Mouse (Mus musculus) lung, embryonic 15.5 days (tissue): ENCODE measurements around the gene Kcnk5. TPM values are rescaled to one million over a fixed set of nuclear protein-coding genes. Genes with fewer than 3 reads are reported as not detected.

ENCODE experiments used
- ATAC-seq: fragments of 200-750 bp; cut with Nextera tagmentation; 2 replicates; pipeline ENCODE4 v1.8.0; 2017; ENCODE audit warnings: moderate number of reproducible peaks, borderline replicate concordance; ENCODE audit not compliant: low FRiP score, low TSS enrichment; ENCODE audit errors: extremely low read depth
- H3K27ac ChIP-seq: fragments of 300-500 bp; sonication (generic); 2 replicates; pipeline ENCODE4 v1.5.1; 2015; ENCODE audit warnings: moderate library complexity, mild to moderate bottlenecking, inconsistent platforms
- H3K27me3 ChIP-seq: fragments of 300-500 bp; sonication (generic); 2 replicates; pipeline ENCODE4 v1.6.1; 2015; ENCODE audit warnings: inconsistent platforms
- H3K36me3 ChIP-seq: fragments of 300-500 bp; sonication (generic); 2 replicates; pipeline ENCODE4 v1.6.1; 2015; ENCODE audit warnings: inconsistent platforms
- H3K4me1 ChIP-seq: fragments of 300-500 bp; sonication (generic); 2 replicates; pipeline ENCODE4 v1.6.1; 2015; ENCODE audit warnings: inconsistent platforms
- H3K4me2 ChIP-seq: fragments of 300-500 bp; sonication (generic); 2 replicates; pipeline ENCODE4 v1.6.1; 2015; ENCODE audit warnings: inconsistent platforms, mild to moderate bottlenecking, moderate library complexity
- H3K4me3 ChIP-seq: fragments of 300-500 bp; sonication (generic); 2 replicates; pipeline ENCODE4 v1.5.1; 2015; ENCODE audit warnings: mild to moderate bottlenecking, inconsistent platforms
- H3K9ac ChIP-seq: fragments of 300-500 bp; sonication (generic); 2 replicates; pipeline ENCODE4 v1.6.1; 2015; ENCODE audit warnings: inconsistent platforms
- H3K9me3 ChIP-seq: fragments of 300-500 bp; sonication (generic); 2 replicates; pipeline ENCODE4 v1.6.1; 2016; ENCODE audit warnings: inconsistent platforms
- WGBS: fragments of 180-500 bp; shearing (Covaris S2); methylation state at CpG from one replicate; pipeline ENCODE4 v1.1.7; 2015; 5-methylcytosine and 5-hydroxymethylcytosine counted together
- polyA plus RNA-seq: library from polyadenylated mRNA; unstranded; fragments of >200 nt; fragmentation: Nextera tagmentation; extraction: Ambion mirVana; gene quantifications from 2 replicates; pipeline ENCODE4 v1.2.1, GENCODE M21; 2015

Kcnk5 gene
- polyA plus RNA-seq, 1 experiment from 2014 or later = 12.3 TPM

DNA sequence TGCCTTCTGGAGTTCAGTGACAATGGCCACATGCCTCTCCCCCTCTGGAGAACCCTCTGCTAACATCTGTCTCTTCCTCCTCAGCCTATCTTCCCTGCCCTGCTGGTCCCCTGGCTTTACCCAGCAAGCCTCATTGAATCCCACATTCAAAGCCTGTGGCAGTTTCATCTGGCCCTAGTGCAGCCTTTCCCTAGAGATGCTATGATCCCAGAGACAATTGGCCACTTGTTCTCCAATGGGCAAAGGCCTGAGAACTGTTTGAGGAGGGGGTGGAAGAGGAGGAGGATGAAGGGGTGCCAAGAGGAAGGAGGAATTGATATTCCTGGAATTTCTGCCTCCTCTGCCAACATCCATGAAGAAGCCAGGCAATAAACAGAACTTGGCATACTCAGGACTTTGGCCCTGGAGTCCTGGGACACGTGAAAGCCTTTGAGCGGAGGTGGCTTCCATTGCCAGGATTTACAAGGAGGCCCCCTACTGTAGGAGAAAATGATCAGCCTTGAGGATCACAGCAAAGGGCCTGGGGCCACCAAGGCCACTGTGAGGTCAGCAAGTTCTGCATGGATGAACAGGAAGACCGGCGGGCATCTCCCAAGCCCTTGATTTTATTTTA, 11.6 kb upstream of the Kcnk5 start:
- no peak for ATAC-seq
- Histone ChIP-seq H3K9ac (no peak overlapping the region), H3K36me3 (no peaks in the 10 kb centered on the region), H3K4me2 (no peak overlapping the region), H3K27me3 (no peaks in the 10 kb centered on the region), H3K27ac (no peak overlapping the region), H3K4me1 (no peaks in the 10 kb centered on the region), H3K9me3 (no peaks in the 10 kb centered on the region), H3K4me3 (no peak overlapping the region)
- 76% methylated on average over 4 of the region's 4 CpGs for WGBS

DNA sequence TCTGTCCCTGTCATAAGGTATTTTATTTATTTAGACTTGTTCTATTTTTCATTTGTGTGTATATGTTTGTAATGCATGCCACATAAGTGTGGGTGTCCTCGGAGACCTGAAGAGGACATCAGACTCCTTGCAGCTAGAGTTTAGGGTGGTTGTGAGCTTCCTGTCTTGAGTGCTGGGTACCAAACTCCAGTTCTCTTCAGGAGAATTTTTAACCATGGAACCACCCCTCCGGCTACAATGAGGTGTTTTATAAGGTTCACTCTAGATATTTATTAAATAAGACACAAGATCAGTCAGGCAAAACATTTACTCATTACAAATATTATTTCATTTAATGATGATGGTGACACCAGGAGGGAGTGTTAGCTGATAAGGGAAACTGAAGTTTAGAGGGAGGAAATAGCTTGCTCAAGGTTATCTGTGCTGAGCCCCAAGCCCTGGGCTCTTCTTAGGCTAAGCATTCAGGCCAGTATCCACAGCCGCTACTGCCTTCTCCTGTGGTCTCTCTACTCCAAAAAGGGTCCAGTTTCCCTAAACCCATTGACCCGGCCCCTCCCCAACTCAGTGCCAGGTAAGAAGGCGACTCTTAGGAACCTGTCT, 9.6 kb upstream of the Kcnk5 start:
- Histone ChIP-seq H3K4me3 (no peak overlapping the region), H3K27me3 (no peaks in the 10 kb centered on the region), H3K9ac (no peak overlapping the region), H3K4me1 (no peaks in the 10 kb centered on the region), H3K27ac (no peak overlapping the region), H3K9me3 (no peaks in the 10 kb centered on the region), H3K36me3 (no peaks in the 10 kb centered on the region), H3K4me2 (no peak overlapping the region)
- ATAC-seq = no peak
- WGBS = 78% methylated on average over 5 of the region's 5 CpGs

DNA sequence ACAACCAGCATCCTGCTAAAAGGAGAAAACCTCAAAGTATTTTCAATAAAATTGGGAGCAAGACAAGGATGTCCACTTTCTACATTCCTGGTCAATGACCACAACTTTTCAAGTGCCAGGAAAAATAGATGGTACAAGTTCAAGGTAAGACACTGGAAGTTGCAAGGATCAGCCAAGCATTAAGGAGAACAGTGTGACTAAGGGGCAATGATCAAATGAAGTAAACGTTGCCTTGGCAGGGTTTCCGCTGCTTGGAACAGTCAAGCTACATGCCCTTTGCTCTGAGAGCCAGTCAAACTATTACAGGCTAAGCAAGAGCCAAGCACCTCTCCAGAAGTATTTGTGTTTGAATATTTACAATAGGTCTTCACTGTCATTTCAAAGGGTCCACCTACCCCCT, 8.1 kb upstream of the Kcnk5 start:
- H3K27me3 ChIP-seq = no peaks in the 10 kb centered on the region
- no peak overlapping the region for H3K9ac ChIP-seq
- no peaks in the 10 kb centered on the region for H3K9me3 ChIP-seq
- no peak overlapping the region for H3K27ac ChIP-seq
- no peaks in the 10 kb centered on the region for H3K36me3 ChIP-seq
- WGBS = 44% methylated on average over 2 of the region's 2 CpGs
- no peak overlapping the region for H3K4me2 ChIP-seq
- no peak overlapping the region for H3K4me3 ChIP-seq
- no peaks in the 10 kb centered on the region for H3K4me1 ChIP-seq
- no peak for ATAC-seq

DNA sequence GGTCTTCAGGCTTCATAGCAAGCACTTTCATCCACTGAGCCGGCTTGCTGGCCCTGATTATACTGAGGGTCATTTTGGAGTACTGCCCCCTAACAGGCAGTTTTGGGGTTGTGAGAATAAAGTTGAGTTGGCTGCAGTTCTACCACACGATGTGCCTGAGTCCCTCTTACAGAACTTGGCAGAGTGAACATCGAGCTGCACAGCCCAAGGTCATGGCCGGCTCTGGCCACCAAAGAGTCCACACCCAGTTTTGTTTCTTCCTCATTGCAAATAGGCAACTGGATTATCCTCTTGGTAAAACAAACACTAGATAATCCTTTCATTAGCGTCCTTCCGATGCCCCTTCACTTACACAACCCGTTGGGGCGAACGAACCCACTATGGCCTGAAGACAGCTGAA, 3.8 kb upstream of the Kcnk5 start:
- 48% methylated on average over 9 of the region's 9 CpGs for WGBS
- Histone ChIP-seq H3K36me3 (no peaks in the 10 kb centered on the region), H3K4me3 (no peak overlapping the region), H3K27me3 (no peaks in the 10 kb centered on the region), H3K9ac (no peak overlapping the region), H3K27ac (no peak overlapping the region), H3K4me1 (peaks cover 9% of the 10 kb centered on the region), H3K9me3 (no peaks in the 10 kb centered on the region), H3K4me2 (no peak overlapping the region)
- ATAC-seq = no peak

DNA sequence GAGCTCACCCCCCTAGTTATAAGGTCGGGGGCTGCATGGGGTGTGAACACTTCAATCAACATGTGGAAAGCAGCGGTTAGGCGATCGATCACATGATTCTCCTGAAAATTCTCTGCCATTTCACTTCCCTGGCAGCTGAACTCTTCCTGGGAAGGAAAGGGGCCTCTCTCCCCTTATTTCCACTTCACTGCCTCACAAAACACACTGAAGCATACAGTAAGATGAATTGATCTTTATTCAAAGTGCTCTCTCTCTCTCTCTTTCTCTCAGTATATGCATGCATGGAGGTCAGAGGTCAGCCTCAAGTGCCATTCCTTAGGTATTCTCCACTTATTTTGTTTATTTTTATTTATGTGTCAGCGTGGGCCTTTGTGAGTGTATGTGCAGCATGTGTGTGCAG, 2.1 kb upstream of the Kcnk5 start:
- H3K9me3 ChIP-seq = no peaks in the 10 kb centered on the region
- H3K36me3 ChIP-seq = no peaks in the 10 kb centered on the region
- ATAC-seq = no peak
- no peak overlapping the region for H3K4me2 ChIP-seq
- WGBS = 65% methylated on average over 5 of the region's 5 CpGs
- no peak overlapping the region for H3K27ac ChIP-seq
- no peaks in the 10 kb centered on the region for H3K27me3 ChIP-seq
- H3K9ac ChIP-seq = no peak overlapping the region
- no peak overlapping the region for H3K4me3 ChIP-seq
- H3K4me1 ChIP-seq = peaks cover 26% of the 10 kb centered on the region

DNA sequence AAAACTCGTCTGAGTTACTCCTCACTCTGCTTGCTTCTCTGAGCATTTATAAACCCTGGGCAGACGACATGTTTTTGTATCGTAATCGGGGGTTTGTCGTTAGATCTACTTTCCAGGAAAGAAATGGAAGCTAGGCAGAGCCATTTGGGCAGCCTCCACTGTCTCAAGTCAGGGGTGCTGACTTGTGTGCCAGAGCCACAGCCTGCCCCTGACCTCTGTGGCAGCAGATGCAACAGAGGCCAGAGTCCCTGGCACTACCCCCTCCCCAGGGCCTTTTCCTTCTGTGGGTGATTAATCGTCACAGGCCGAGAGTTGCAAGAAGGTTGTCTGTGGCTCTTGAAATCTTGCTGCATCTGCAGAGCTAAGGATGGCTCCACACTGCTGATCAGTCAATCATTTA, 987 bp upstream of the Kcnk5 start:
- Histone ChIP-seq H3K4me3 (no peak overlapping the region), H3K9ac (no peak overlapping the region), H3K9me3 (no peaks in the 10 kb centered on the region), H3K36me3 (no peaks in the 10 kb centered on the region), H3K4me2 (no peak overlapping the region), H3K4me1 (peaks cover 37% of the 10 kb centered on the region), H3K27ac (no peak overlapping the region), H3K27me3 (no peaks in the 10 kb centered on the region)
- WGBS = 54% methylated on average over 7 of the region's 7 CpGs
- no peak for ATAC-seq

DNA sequence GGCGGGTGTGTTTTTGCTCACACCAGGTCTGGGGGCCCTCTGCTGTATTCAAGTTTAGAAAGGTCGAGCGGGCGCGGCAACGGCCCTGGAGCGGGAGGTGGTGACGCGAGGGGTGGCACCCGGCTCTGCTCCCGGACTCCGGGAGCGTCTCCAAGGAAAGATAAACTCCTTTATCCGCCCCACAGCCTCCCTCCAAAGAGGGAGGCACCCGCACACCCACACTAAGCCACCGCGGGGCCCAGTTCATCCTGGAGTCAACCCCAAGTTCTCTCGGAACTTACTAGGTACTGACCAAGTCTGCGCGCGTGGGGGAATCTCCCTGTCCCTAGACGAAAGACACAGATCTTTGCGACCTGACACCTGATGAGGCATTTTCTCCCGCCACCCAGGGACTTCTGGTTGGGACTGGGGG, 852 bp downstream of the Kcnk5 start:
- ATAC-seq = peak; percentile 23; the same call in 1 of the 2 replicates
- Histone ChIP-seq H3K36me3 (no peaks in the 10 kb centered on the region), H3K9me3 (no peaks in the 10 kb centered on the region), H3K4me2 (peak overlapping the region; percentile 90), H3K4me3 (peak overlapping the region; percentile 66), H3K27me3 (no peaks in the 10 kb centered on the region), H3K27ac (no peak overlapping the region), H3K4me1 (peaks cover 42% of the 10 kb centered on the region), H3K9ac (peak overlapping the region; percentile 57)
- 0% methylated on average over 24 of the region's 24 CpGs for WGBS

DNA sequence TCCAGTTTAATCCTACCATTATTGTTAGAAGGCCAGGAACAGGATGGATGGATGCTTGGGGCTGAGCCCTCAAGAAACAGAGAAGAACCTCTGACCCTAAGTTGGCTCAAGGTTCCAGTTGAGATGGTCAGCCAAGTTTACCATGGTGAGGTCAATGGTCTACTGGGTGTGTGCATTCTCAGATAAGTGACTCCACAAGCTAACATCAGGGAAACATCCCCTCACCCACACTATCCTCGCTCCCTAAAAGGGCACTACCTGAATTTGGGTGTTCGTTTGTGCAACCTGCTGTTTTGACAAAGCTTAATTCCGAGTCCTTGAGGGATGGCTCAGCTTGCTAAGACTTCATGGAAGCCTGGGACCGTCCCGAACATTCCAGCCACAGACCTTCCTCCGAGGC, 1.3 kb downstream of the Kcnk5 start:
- ATAC-seq = no peak
- no peak overlapping the region for H3K27ac ChIP-seq
- 3% methylated on average over 6 of the region's 6 CpGs for WGBS
- peak overlapping the region; percentile 66 for H3K4me3 ChIP-seq
- no peaks in the 10 kb centered on the region for H3K9me3 ChIP-seq
- peak overlapping the region; percentile 57 for H3K9ac ChIP-seq
- H3K4me1 ChIP-seq = peaks cover 45% of the 10 kb centered on the region
- no peaks in the 10 kb centered on the region for H3K27me3 ChIP-seq
- no peaks in the 10 kb centered on the region for H3K36me3 ChIP-seq
- H3K4me2 ChIP-seq = peak overlapping the region; percentile 90

DNA sequence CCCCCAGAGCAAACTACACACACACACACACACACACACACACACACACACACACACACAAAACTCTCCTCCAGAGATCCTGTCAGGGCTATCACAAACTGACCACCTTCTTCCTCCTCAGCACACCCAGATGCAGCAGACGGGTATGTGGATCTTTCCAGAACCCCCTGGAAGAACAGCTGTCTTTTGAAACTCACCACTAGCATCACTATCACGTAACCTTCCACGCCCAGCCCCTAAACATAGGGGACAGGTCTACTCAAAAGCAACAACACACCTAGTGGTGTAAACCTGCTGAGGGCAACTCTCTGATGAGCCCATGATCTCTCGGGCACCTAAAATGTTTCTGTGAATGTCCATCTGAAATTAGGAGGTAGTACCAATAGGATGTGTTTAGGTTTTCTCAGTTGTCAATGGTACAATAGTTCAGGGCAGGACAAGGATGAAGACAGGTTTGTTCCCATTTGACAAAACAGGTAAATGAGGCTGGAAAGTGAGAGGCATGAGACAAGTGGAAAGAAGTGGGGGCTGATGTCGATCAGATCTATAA, 1.8 kb downstream of the Kcnk5 start:
- peaks cover 47% of the 10 kb centered on the region for H3K4me1 ChIP-seq
- H3K27me3 ChIP-seq = no peaks in the 10 kb centered on the region
- no peak overlapping the region for H3K27ac ChIP-seq
- H3K4me2 ChIP-seq = peak overlapping the region; percentile 90
- no peak for ATAC-seq
- WGBS = 39% methylated on average over 5 of the region's 5 CpGs
- no peaks in the 10 kb centered on the region for H3K36me3 ChIP-seq
- H3K4me3 ChIP-seq = peak overlapping the region; percentile 66
- peak overlapping the region; percentile 57; the same call in 1 of the 2 replicates for H3K9ac ChIP-seq
- no peaks in the 10 kb centered on the region for H3K9me3 ChIP-seq

DNA sequence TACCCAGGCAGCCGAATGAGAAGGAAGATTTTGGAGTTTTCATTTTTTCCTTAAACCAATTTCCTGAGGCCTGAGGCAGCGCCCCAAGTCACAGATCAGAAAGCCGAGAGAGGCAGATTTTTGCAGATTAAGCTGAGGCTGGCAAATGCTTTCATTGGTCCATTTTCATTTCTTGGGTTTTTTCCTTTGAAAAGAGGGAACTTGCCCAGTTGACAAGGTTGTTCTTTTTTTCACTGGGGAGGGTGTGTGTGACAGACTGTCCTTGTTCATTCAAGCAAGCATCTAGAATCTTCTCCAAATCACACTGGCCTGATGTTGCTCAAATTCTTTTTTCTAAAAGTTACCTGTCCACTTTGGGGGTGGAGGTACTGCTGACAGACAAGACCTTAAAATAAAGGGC, 2.5 kb downstream of the Kcnk5 start:
- ATAC-seq = no peak
- H3K9ac ChIP-seq = no peak overlapping the region
- H3K27ac ChIP-seq = no peak overlapping the region
- H3K4me1 ChIP-seq = peaks cover 53% of the 10 kb centered on the region
- H3K9me3 ChIP-seq = no peaks in the 10 kb centered on the region
- no peaks in the 10 kb centered on the region for H3K36me3 ChIP-seq
- H3K4me2 ChIP-seq = peak overlapping the region; percentile 90
- H3K4me3 ChIP-seq = peak overlapping the region; percentile 66
- no peaks in the 10 kb centered on the region for H3K27me3 ChIP-seq
- 47% methylated on average over 3 of the region's 3 CpGs for WGBS

DNA sequence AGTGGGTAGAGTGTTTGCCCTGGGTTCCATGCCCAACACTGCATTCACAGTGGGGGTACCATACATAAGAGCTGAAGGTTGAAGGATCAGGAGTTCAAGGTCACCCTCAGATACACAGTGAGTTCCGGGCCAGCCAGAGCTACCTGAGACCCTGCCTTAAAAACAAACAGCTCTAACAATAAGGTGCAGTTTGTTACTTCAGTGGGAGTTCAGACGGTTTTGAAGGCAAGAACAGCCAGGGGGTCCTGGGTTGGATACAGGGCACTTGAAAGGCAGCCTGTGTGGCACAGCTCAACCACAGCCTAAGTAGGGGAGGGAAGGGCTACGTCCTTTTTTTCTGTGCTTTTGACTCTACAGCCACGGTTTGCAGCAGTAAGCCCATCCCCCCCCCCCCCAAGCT, 3.0 kb downstream of the Kcnk5 start:
- no peak for ATAC-seq
- 14% methylated on average over 4 of the region's 4 CpGs for WGBS
- Histone ChIP-seq H3K27me3 (no peaks in the 10 kb centered on the region), H3K4me1 (peaks cover 57% of the 10 kb centered on the region), H3K9ac (no peak overlapping the region), H3K4me2 (peak overlapping the region; percentile 90), H3K9me3 (no peaks in the 10 kb centered on the region), H3K27ac (no peak overlapping the region), H3K36me3 (no peaks in the 10 kb centered on the region), H3K4me3 (peak overlapping the region; percentile 66; the same call in 1 of the 2 replicates)

DNA sequence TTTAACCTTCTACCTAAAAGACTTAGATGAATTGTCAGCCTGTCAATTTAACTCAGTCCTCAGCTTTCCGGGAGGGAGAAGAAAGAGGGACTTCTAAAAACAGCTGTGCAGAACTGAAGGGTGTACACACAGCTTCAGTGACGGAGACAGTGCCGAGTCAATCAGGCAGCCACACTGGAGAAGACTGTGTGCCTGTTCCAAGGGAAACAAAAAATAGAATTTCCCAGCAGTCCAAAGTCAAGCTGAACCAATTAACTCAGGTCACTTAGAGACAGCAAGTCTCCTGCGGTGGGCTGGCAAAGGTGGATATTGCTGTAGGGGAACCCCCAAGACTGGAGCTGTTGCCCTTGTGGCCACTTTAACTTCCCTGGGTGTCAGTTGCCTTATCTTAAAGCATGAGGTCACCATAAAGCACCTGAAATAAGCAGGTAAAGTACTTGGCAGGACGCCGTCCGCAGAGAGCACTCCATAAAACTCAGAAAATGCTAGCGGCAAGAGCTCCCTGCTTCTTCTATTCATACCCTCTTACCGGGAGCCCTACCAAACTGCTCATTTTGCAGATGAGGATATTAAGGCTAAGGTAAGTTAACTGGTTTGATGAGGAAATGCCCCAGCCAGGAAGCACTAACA, 4.0 kb downstream of the Kcnk5 start:
- no peak for ATAC-seq
- Histone ChIP-seq H3K9ac (no peak overlapping the region), H3K27me3 (no peaks in the 10 kb centered on the region), H3K4me2 (peak overlapping the region; percentile 90), H3K4me1 (peaks cover 67% of the 10 kb centered on the region), H3K4me3 (no peak overlapping the region), H3K27ac (no peak overlapping the region; the same call in 1 of the 2 replicates), H3K36me3 (no peaks in the 10 kb centered on the region), H3K9me3 (no peaks in the 10 kb centered on the region)
- 56% methylated on average over 9 of the region's 9 CpGs for WGBS
